Mouse (Mus musculus): ENCODE measurements at regions not wholly inside any gene's neighbourhood (a gene's known extent, or its start where the extent isn't known, plus 50 kb on each side); places are given as distances from the start of the nearest gene placed in this dataset.
A peak's percentile ranks its signal among the peaks of the same experiment; 100 is the strongest.

- Histone ChIP-seq H3K4me1 (ENCODE audit: control insufficient read depth, insufficient read depth, low read length) (peaks cover 9% of the 10 kb centered on the region; the same call in 1 of the 2 replicates), H3K4me3 (ENCODE audit: insufficient read depth, low read length) (no peak overlapping the region), H3K27ac (ENCODE audit: insufficient read depth, low read length) (peak overlapping the region; percentile 91)
- TF ChIP-seq POLR2A (IDR thresholded peaks at IDR 0.05; ENCODE audit: extremely low read depth, insufficient read depth, low read length) (0 out of 2 replicates have a peak, but pooled peaks have one; percentile 15), CTCF (IDR thresholded peaks at IDR 0.05; ENCODE audit: extremely low read depth, insufficient read depth, low read length) (no peak)
Observed at GRCm38 (mm10) chr8:34392208-34392980, 280.9 kb upstream of the Gm10131 start.

DNA sequence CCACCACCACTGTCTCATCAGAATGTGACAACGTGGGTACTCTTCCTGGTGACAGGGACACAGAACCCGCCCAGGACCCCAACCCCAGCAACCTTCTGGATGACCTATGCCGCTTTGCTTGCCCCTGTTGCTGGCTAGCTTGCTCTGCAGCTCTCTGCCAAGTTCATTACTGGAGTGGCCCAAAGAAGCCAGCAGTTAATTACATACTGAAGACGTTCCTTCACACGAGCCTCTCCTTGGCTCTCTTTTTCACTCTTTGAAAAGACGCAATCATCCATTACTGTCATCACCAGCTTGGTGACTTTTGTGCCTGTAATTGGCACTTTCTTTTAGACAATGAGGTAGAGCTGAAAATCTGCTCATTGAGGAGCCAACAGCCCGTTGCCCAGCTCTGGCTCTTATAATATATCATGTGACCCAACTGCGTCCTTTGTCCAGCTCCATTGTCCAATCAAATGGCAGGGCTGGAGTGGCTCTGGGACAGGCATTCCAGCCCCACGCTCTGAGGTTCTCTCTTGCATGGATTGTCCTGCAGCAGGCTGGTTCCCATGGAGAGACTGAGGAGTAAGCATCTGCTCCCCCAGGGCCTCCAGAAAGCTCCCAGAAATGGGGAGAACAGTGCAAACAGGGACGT lies 274.4 kb upstream of the Gm10131 start:
- Histone ChIP-seq H3K27ac (ENCODE audit: insufficient read depth, low read length) (no peak overlapping the region), H3K4me3 (ENCODE audit: insufficient read depth, low read length) (no peak overlapping the region), H3K4me1 (ENCODE audit: control insufficient read depth, insufficient read depth, low read length) (peaks cover 2% of the 10 kb centered on the region; the same call in 1 of the 2 replicates)
- TF ChIP-seq CTCF (IDR thresholded peaks at IDR 0.05; ENCODE audit: extremely low read depth, insufficient read depth, low read length) (no peak), POLR2A (IDR thresholded peaks at IDR 0.05; ENCODE audit: extremely low read depth, insufficient read depth, low read length) (no peak)

- H3K4me1 ChIP-seq (ENCODE audit: control insufficient read depth, insufficient read depth, low read length): no peaks in the 10 kb centered on the region
- TF ChIP-seq CTCF (IDR thresholded peaks at IDR 0.05; ENCODE audit: extremely low read depth, insufficient read depth, low read length): no peak
- no peak for TF ChIP-seq POLR2A (IDR thresholded peaks at IDR 0.05; ENCODE audit: extremely low read depth, insufficient read depth, low read length)
- no peak overlapping the region for H3K4me3 ChIP-seq (ENCODE audit: insufficient read depth, low read length)
- no peak overlapping the region for H3K27ac ChIP-seq (ENCODE audit: insufficient read depth, low read length)
Observed at GRCm38 (mm10) chr8:34380615-34381014, 269.1 kb upstream of the Gm10131 start.

- no peak for TF ChIP-seq CTCF (IDR thresholded peaks at IDR 0.05; ENCODE audit: extremely low read depth, insufficient read depth, low read length)
- no peak for TF ChIP-seq POLR2A (IDR thresholded peaks at IDR 0.05; ENCODE audit: extremely low read depth, insufficient read depth, low read length)
- H3K4me3 ChIP-seq (ENCODE audit: insufficient read depth, low read length): no peak overlapping the region
- no peak overlapping the region for H3K27ac ChIP-seq (ENCODE audit: insufficient read depth, low read length)
Observed at GRCm38 (mm10) chr8:34377154-34377553, 265.6 kb upstream of the Gm10131 start.

DNA sequence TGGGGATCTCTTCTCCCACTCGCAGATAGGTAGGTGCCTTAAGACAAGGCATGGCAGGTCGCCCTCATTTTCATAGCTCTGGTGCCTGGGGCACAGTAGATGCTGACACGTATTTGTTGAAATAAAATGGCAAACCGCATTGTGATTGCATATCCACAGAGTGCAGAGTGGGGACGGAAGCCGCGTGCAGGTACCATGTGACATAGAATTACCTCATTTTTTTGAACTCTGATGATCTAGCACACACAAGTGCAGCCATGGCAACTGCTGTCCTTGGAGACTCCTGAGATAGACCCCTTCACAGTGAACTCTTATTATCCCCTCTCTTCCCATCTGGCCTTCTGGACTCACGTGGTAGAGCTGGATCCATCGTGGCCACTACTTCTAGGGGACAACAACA lies 262.7 kb upstream of the Gm10131 start:
- no peak for TF ChIP-seq POLR2A (IDR thresholded peaks at IDR 0.05; ENCODE audit: extremely low read depth, insufficient read depth, low read length)
- no peak overlapping the region for H3K4me3 ChIP-seq (ENCODE audit: insufficient read depth, low read length)
- peaks cover 3% of the 10 kb centered on the region for H3K4me1 ChIP-seq (ENCODE audit: control insufficient read depth, insufficient read depth, low read length)
- H3K27ac ChIP-seq (ENCODE audit: insufficient read depth, low read length): no peak overlapping the region

More at GRCm38 (mm10) chr8:34377154-34377553, 265.6 kb upstream of the Gm10131 start:
- peaks cover 2% of the 10 kb centered on the region for H3K4me1 ChIP-seq (ENCODE audit: control insufficient read depth, insufficient read depth, low read length)

DNA sequence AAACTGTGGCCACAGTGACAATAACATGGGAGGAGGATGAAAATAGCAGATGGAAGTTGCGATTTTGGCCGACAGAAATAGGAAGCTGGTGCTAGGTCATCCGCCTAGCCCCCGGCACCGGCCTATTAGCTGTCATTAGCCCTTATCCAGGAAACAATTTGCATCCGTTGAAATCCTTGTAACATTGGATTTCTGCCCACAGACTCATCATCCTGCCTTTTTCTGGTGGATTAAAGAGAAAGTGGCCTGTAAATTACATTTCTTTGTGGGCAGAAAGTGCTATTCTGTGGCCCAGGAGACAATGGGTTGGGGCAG lies 261.1 kb upstream of the Gm10131 start:
- H3K27ac ChIP-seq (ENCODE audit: insufficient read depth, low read length): peak overlapping the region; percentile 56; the same call in 1 of the 2 replicates
- no peak overlapping the region for H3K4me3 ChIP-seq (ENCODE audit: insufficient read depth, low read length)
- H3K4me1 ChIP-seq (ENCODE audit: control insufficient read depth, insufficient read depth, low read length): peaks cover 3% of the 10 kb centered on the region
- TF ChIP-seq POLR2A (IDR thresholded peaks at IDR 0.05; ENCODE audit: extremely low read depth, insufficient read depth, low read length) (no peak), CTCF (IDR thresholded peaks at IDR 0.05; ENCODE audit: extremely low read depth, insufficient read depth, low read length) (no peak)

DNA sequence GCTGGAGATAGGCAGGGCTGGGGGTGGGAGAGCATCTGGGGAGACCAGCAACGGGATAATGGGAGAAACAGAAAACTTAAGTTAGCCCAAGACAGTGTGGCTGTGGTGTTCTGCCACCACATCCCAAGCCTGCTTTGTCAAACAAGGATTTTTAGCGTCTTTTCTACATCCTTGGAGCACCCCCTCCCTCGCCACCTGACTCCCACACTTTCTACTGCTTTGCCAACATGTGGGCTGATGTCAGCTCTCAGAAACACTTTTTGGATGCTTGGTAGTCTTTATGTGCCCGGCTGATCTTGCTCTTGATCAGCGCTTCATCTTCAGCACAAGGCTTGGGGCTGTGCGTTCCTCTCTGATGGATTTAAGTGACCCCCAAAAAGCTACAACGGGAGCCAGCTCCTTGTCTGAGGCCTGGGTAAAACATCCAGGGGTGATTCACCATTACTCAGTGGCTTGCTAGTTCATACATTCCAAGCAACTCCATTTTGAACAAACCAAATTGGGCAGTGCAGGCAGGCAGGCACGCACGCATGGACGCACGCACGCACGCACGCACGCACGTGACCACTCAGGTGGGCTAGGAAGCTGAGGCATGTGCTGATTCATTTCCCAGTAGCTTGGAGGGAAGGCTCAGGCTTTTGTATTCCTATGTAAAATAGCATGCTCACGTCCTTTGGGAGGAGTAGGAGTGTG lies 260.6 kb upstream of the Gm10131 start:
- no peak for TF ChIP-seq CTCF (IDR thresholded peaks at IDR 0.05; ENCODE audit: extremely low read depth, insufficient read depth, low read length)
- no peak for TF ChIP-seq POLR2A (IDR thresholded peaks at IDR 0.05; ENCODE audit: extremely low read depth, insufficient read depth, low read length)
- Histone ChIP-seq H3K27ac (ENCODE audit: insufficient read depth, low read length) (peak overlapping the region; percentile 56), H3K4me1 (ENCODE audit: control insufficient read depth, insufficient read depth, low read length) (peaks cover 3% of the 10 kb centered on the region), H3K4me3 (ENCODE audit: insufficient read depth, low read length) (no peak overlapping the region)

- no peak for TF ChIP-seq POLR2A (IDR thresholded peaks at IDR 0.05; ENCODE audit: extremely low read depth, insufficient read depth, low read length)
- peaks cover 3% of the 10 kb centered on the region for H3K4me1 ChIP-seq (ENCODE audit: control insufficient read depth, insufficient read depth, low read length)
- H3K27ac ChIP-seq (ENCODE audit: insufficient read depth, low read length): no peak overlapping the region
- H3K4me3 ChIP-seq (ENCODE audit: insufficient read depth, low read length): no peak overlapping the region
Observed at GRCm38 (mm10) chr8:34371391-34371790, 259.9 kb upstream of the Gm10131 start.

DNA sequence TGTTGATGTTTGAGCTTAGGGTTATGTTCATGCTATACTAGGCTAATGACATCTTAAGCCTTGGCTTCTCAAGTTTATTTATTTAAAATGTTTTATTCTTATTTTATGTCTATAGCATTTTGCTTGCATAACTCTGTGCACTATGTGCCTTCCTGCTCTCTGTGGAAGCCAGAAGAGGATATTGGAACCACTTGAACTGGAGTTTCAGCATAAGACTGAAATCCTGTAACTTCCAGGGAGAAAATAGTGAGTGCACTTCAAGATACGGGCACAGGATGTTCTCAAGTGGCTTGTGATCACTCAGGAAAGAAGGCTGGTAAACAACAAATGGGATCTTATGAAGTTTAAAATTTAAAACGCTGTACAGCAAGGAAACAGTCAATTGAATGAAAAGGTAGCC lies 257.0 kb upstream of the Gm10131 start:
- Histone ChIP-seq H3K4me1 (ENCODE audit: control insufficient read depth, insufficient read depth, low read length) (peaks cover 4% of the 10 kb centered on the region), H3K4me3 (ENCODE audit: insufficient read depth, low read length) (no peak overlapping the region), H3K27ac (ENCODE audit: insufficient read depth, low read length) (no peak overlapping the region)
- TF ChIP-seq CTCF (IDR thresholded peaks at IDR 0.05; ENCODE audit: extremely low read depth, insufficient read depth, low read length): no peak
- no peak for TF ChIP-seq POLR2A (IDR thresholded peaks at IDR 0.05; ENCODE audit: extremely low read depth, insufficient read depth, low read length)

Data from cortical plate, adult 2 months (tissue).